Mouse (Mus musculus): ENCODE results near the gene Smpd1.

DNA sequence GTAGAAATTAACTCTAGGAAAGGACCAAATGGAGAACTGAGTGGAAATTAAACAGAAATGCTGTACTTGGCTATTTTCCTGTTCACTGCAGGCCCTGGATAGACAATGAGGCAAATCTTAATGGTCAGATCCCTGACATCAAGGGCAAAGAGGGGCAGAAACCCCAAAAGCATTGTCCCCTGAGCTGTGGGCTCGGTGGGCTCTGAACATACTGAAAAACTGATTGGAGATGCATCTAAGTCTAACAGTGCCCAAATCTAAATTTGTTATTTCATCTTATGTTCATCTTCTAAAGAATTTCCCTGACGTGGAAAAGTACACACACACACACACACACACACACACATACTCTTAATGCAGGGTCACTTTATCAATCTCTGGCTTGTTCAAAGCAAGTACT is 27.8 kb downstream of the Smpd1 start:
- no peak for TF ChIP-seq CTCF (conservative IDR thresholded peaks at IDR 0.05; ENCODE audit: insufficient read depth, insufficient read length, low read depth, low read length)
- no peak for TF ChIP-seq POLR2A (IDR thresholded peaks at IDR 0.05; ENCODE audit: low read depth, low read length)
